15 mouse cellular contexts compared by ENCODE assay signal in the genomic region with DNA sequence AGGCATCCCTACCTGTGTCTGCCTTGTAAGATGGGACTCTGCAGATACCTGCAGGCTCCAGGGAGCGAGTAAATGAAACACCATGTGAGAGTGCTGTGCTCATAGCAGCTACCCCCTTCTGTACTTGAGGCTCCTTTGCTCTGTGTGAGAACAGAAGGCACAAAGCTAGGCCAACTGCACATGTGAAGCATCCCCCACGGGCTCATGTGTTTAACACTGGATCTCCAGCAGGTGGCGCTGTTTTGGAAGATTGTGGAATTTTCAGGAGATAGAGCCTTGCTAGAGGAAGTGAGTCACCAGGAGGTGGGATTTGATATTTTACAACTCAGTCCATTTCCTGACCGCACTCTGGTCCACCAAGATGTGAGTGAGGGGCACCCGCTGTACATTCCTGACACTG. TPM values are rescaled to one million over a fixed set of nuclear protein-coding genes. Genes with fewer than 3 reads are reported as not detected.
DNase-seq lines count a peak whose midpoint lies in the region; ATAC-seq and TF ChIP-seq lines count a peak whose summit lies in the region.
"Had no signal": no experiment of that assay in that cellular context is flagged by ENCODE, and none has a peak within 500 bp of the region (broad histone marks: within the 10 kb centered on the region; RNA-seq: fewer than 3 reads in every experiment).

No protein-coding gene starts in this region.

- no peaks in the 10 kb centered on the region for H3K27me3 ChIP-seq in kidney, postnatal 0 days (ENCODE audit: insufficient read depth, low read length)
- no peaks in the 10 kb centered on the region for H3K27me3 ChIP-seq in midbrain, postnatal 0 days (ENCODE audit: insufficient read depth, low read length)
- no peaks in the 10 kb centered on the region for H3K27me3 ChIP-seq in midbrain, embryonic 15.5 days (replicated peaks)
- H3K27me3 ChIP-seq in embryonic facial prominence, embryonic 12.5 days, result no peaks in the 10 kb centered on the region
- H3K27me3 ChIP-seq: liver, embryonic 13.5 days had no signal

- peak overlapping the region; percentile 13; the same call in 1 of the 2 replicates for H3K27ac ChIP-seq in kidney, postnatal 0 days
- no peak overlapping the region for H3K27ac ChIP-seq in midbrain, postnatal 0 days (ENCODE audit: low read depth, low read length)
- no peak overlapping the region for H3K27ac ChIP-seq in midbrain, embryonic 15.5 days
- H3K27ac ChIP-seq in embryonic facial prominence, embryonic 12.5 days, result peak overlapping the region; percentile 54
- H3K27ac ChIP-seq: liver, embryonic 13.5 days had no signal

- H3K9me3 ChIP-seq in kidney, postnatal 0 days (replicated peaks; ENCODE audit: low read length), result no peaks in the 10 kb centered on the region; the same call in 1 of the 2 replicates
- no peaks in the 10 kb centered on the region for H3K9me3 ChIP-seq in midbrain, postnatal 0 days (ENCODE audit: low read length)
- H3K9me3 ChIP-seq in midbrain, embryonic 15.5 days, result no peaks in the 10 kb centered on the region
- H3K9me3 ChIP-seq in embryonic facial prominence, embryonic 12.5 days, result peaks cover 3% of the 10 kb centered on the region; the same call in 1 of the 2 replicates

- H3K36me3 ChIP-seq in kidney, postnatal 0 days (ENCODE audit: insufficient read depth, low read length), result no peaks in the 10 kb centered on the region
- no peaks in the 10 kb centered on the region for H3K36me3 ChIP-seq in midbrain, postnatal 0 days (ENCODE audit: insufficient read depth, low read length)
- no peaks in the 10 kb centered on the region for H3K36me3 ChIP-seq in midbrain, embryonic 15.5 days (replicated peaks)
- no peaks in the 10 kb centered on the region for H3K36me3 ChIP-seq in embryonic facial prominence, embryonic 12.5 days
- H3K36me3 ChIP-seq: liver, embryonic 13.5 days had no signal

- no peak overlapping the region for H3K4me2 ChIP-seq in kidney, postnatal 0 days (ENCODE audit: low read length)
- H3K4me2 ChIP-seq in midbrain, postnatal 0 days (ENCODE audit: low read depth, low read length, poor library complexity, severe bottlenecking), result no peak overlapping the region
- H3K4me2 ChIP-seq in midbrain, embryonic 15.5 days, result no peak overlapping the region
- H3K4me2 ChIP-seq in embryonic facial prominence, embryonic 12.5 days (replicated peaks), result no peak overlapping the region
- H3K4me2 ChIP-seq: liver, embryonic 13.5 days had no signal

- 98% methylated on average over 5 of the region's 5 CpGs for WGBS in kidney, postnatal 0 days
- 95% methylated on average over 5 of the region's 5 CpGs for WGBS in midbrain, postnatal 0 days
- whole genome bisulfite sequencing in midbrain, embryonic 15.5 days, result over 99% methylated on average over 5 of the region's 5 CpGs
- 98% methylated on average over 5 of the region's 5 CpGs for WGBS in embryonic facial prominence, embryonic 12.5 days

- no peak for ATAC-seq in kidney, postnatal 0 days (replicated peaks; ENCODE audit: low FRiP score, low read depth)
- ATAC-seq in midbrain, postnatal 0 days (ENCODE audit: low FRiP score), result no peak
- no peak for ATAC-seq in midbrain, embryonic 15.5 days (replicated peaks)
- ATAC-seq in embryonic facial prominence, embryonic 12.5 days (ENCODE audit: insufficient number of reproducible peaks, insufficient read depth, low FRiP score, low TSS enrichment), result no peak
- no peak for ATAC-seq in activated CD4-positive, CD25-positive, alpha-beta regulatory T cell, adult 4 months

- no peak overlapping the region for H3K4me3 ChIP-seq in kidney, postnatal 0 days (replicated peaks; ENCODE audit: low read depth, low read length)
- no peak overlapping the region for H3K4me3 ChIP-seq in midbrain, postnatal 0 days (ENCODE audit: low read depth, low read length)
- no peak overlapping the region for H3K4me3 ChIP-seq in midbrain, embryonic 15.5 days
- H3K4me3 ChIP-seq in embryonic facial prominence, embryonic 12.5 days, result no peak overlapping the region
- H3K4me3 ChIP-seq: liver, embryonic 13.5 days; myocyte had no signal

- no peak for DNase-seq in kidney, postnatal 0 days (ENCODE audit: low spot score)
- no peak for DNase-seq in kidney, postnatal 36 days
- DNase-seq in midbrain, postnatal 0 days (ENCODE audit: low spot score), result no peak
- no peak for DNase-seq in urinary bladder, postnatal 14 days (ENCODE audit: low spot score)
- DNase-seq: cerebellum, adult 11 months; heart, postnatal 4 days; kidney, adult 9 months; layer of hippocampus, postnatal 36 days; liver, embryonic 13.5 days; right cerebral cortex, postnatal 25 days; thymus, postnatal 25 days had no signal

- H3K9ac ChIP-seq in kidney, postnatal 0 days (ENCODE audit: low read depth, low read length), result no peak overlapping the region
- no peak overlapping the region for H3K9ac ChIP-seq in midbrain, postnatal 0 days (replicated peaks; ENCODE audit: low read length, poor library complexity, severe bottlenecking)
- H3K9ac ChIP-seq in midbrain, embryonic 15.5 days, result no peak overlapping the region
- H3K9ac ChIP-seq in embryonic facial prominence, embryonic 12.5 days, result no peak overlapping the region
- H3K9ac ChIP-seq: liver, embryonic 13.5 days had no signal

- peak; percentile 43 for TF ChIP-seq CTCF in kidney, postnatal 0 days (IDR thresholded peaks at IDR 0.05; ENCODE audit: low read depth)
- TF ChIP-seq CTCF in midbrain, postnatal 0 days (IDR thresholded peaks at IDR 0.05), result peak; percentile 63

- no peaks in the 10 kb centered on the region for H3K4me1 ChIP-seq in kidney, postnatal 0 days (replicated peaks; ENCODE audit: insufficient read depth, low read length)
- H3K4me1 ChIP-seq in midbrain, postnatal 0 days (ENCODE audit: insufficient read depth, low read length), result peaks cover 6% of the 10 kb centered on the region; the same call in 1 of the 2 replicates
- peaks cover 19% of the 10 kb centered on the region for H3K4me1 ChIP-seq in midbrain, embryonic 15.5 days
- H3K4me1 ChIP-seq in embryonic facial prominence, embryonic 12.5 days, result peaks cover 24% of the 10 kb centered on the region
- H3K4me1 ChIP-seq: liver, embryonic 13.5 days had no signal

RNA-seq across cellular contexts. Expression of a gene that starts 54.0 kb away (rescaled TPM):
- 50.5 and 57.9 TPM in 2 replicates for polyA plus RNA-seq in kidney, postnatal 0 days (2015; fragmentation: Nextera tagmentation; extraction: Ambion mirVana)
- not detected in 2 replicates for total RNA-seq in midbrain, postnatal 0 days (2014; rRNA removed)
- polyA plus RNA-seq in midbrain, postnatal 0 days (2015; fragmentation: Nextera tagmentation; extraction: Ambion mirVana), result 0.06 and 0.12 TPM in 2 replicates
- polyA plus RNA-seq in midbrain, embryonic 15.5 days (2015; fragmentation: Nextera tagmentation; extraction: Ambion mirVana), result 0.10 and 0.20 TPM in 2 replicates
- 0.09 TPM in 1 of 2 replicates, not detected in the other for polyA plus RNA-seq in embryonic facial prominence, embryonic 12.5 days (2016; fragmentation: Nextera tagmentation; extraction: Ambion mirVana)
- not detected for polyA plus RNA-seq in activated CD4-positive, CD25-positive, alpha-beta regulatory T cell, adult 4 months (2017; shearing (Covaris generic))
- total RNA-seq: heart, postnatal 4 days; layer of hippocampus, postnatal 36 days had no signal

Comparison
In these comparisons a context has a peak if more than half of its experiments do, and no peak if none do; other contexts are left out.
1. H3K27ac ChIP-seq: peak in kidney, postnatal 0 days (single experiment) and embryonic facial prominence, embryonic 12.5 days (single experiment); none in midbrain, postnatal 0 days (single experiment) and midbrain, embryonic 15.5 days (single experiment).
2. RNA of a gene that starts 54.0 kb away (polyA plus RNA-seq): 50.5 to 57.9 TPM in kidney, postnatal 0 days; 0.06 to 0.12 TPM in midbrain, postnatal 0 days, 0.10 to 0.20 TPM in midbrain, embryonic 15.5 days, not detected in activated CD4-positive, CD25-positive, alpha-beta regulatory T cell, adult 4 months and 0.09 TPM in embryonic facial prominence, embryonic 12.5 days; every median in the first group is over 10 times any median in the second.